Comparison of ENCODE assay signal across 7 mouse cellular contexts in genomic region chr9:20544070-20544821, GRCm38 (mm10). TPM values are rescaled to one million over a fixed set of nuclear protein-coding genes. Genes with fewer than 3 reads are reported as not detected.
DNase-seq lines count a peak whose midpoint lies in the region; ATAC-seq and TF ChIP-seq lines count a peak whose summit lies in the region.

No protein-coding gene starts in this region.

- peak; percentile 97 for DNase-seq in forebrain, embryonic 11.5 days (ENCODE audit: low spot score)
- peak; percentile 95 for DNase-seq in kidney, postnatal 0 days (ENCODE audit: low spot score)
- peak; percentile 87 for DNase-seq in liver
- peak; percentile 93 for DNase-seq in midbrain, postnatal 0 days (ENCODE audit: low spot score)
- DNase-seq in spleen, postnatal 10 days (ENCODE audit: low spot score in 2 of 2), result peak; percentile 53 to 77

- ATAC-seq in forebrain, embryonic 11.5 days (replicated peaks; ENCODE audit: low FRiP score), result peak; percentile 97
- peak; percentile 89 for ATAC-seq in heart, embryonic 14.5 days (ENCODE audit: insufficient number of reproducible peaks, insufficient read depth, low FRiP score, low read depth)
- peak; percentile 97 for ATAC-seq in kidney, postnatal 0 days (replicated peaks; ENCODE audit: low FRiP score, low read depth)
- ATAC-seq in midbrain, postnatal 0 days (ENCODE audit: low FRiP score), result peak; percentile 95

- peak overlapping the region; percentile 78 for H3K4me3 ChIP-seq in brown adipose tissue, adult 24 weeks (ENCODE audit: insufficient read depth, low read depth, low read length)
- peak overlapping the region; percentile 35 for H3K4me3 ChIP-seq in forebrain, embryonic 11.5 days (ENCODE audit: low read depth, low read length)
- H3K4me3 ChIP-seq in heart, embryonic 14.5 days (ENCODE audit: control insufficient read depth in 1 of 2, insufficient read depth in 1 of 2, low read depth in 1 of 2, low read length in 2 of 2), result peak overlapping the region; percentile 46 to 49
- peak overlapping the region; percentile 34 for H3K4me3 ChIP-seq in kidney, postnatal 0 days (replicated peaks; ENCODE audit: low read depth, low read length)
- peak overlapping the region; percentile 30 for H3K4me3 ChIP-seq in midbrain, postnatal 0 days (ENCODE audit: low read depth, low read length)

- peak overlapping the region; percentile 87 for H3K27ac ChIP-seq in brown adipose tissue, adult 24 weeks (replicated peaks; ENCODE audit: low read depth, low read length)
- peak overlapping the region; percentile 87 for H3K27ac ChIP-seq in forebrain, embryonic 11.5 days (ENCODE audit: low read depth, low read length)
- peak overlapping the region; percentile 34 to 88 for H3K27ac ChIP-seq in heart, embryonic 14.5 days (replicated peaks in 1 of 2; ENCODE audit: control insufficient read depth in 1 of 2, insufficient read depth in 1 of 2, low read depth in 2 of 2, low read length in 2 of 2)
- H3K27ac ChIP-seq in kidney, postnatal 0 days, result peak overlapping the region; percentile 79
- H3K27ac ChIP-seq in midbrain, postnatal 0 days (ENCODE audit: low read depth, low read length), result peak overlapping the region; percentile 79

- H3K9me3 ChIP-seq in forebrain, embryonic 11.5 days (ENCODE audit: control insufficient read depth, low read length), result no peaks in the 10 kb centered on the region
- H3K9me3 ChIP-seq in heart, embryonic 14.5 days (ENCODE audit: control insufficient read depth, low read length), result no peaks in the 10 kb centered on the region
- no peaks in the 10 kb centered on the region for H3K9me3 ChIP-seq in kidney, postnatal 0 days (replicated peaks; ENCODE audit: low read length)
- H3K9me3 ChIP-seq in midbrain, postnatal 0 days (ENCODE audit: low read length), result no peaks in the 10 kb centered on the region

- no peaks in the 10 kb centered on the region; the same call in 1 of the 2 replicates for H3K4me1 ChIP-seq in brown adipose tissue, adult 24 weeks (ENCODE audit: control insufficient read depth, insufficient read depth, insufficient read length, low read length)
- peaks cover 3% of the 10 kb centered on the region; the same call in 1 of the 2 replicates for H3K4me1 ChIP-seq in forebrain, embryonic 11.5 days (replicated peaks; ENCODE audit: control insufficient read depth, insufficient read depth, low read length)
- 0 out of 4 replicates have a peak, but pooled peaks cover 0 to 5% of the 10 kb centered on the region in 2 experiments for H3K4me1 ChIP-seq in heart, embryonic 14.5 days (ENCODE audit: control insufficient read depth in 2 of 2, insufficient read depth in 2 of 2, low read length in 2 of 2)
- H3K4me1 ChIP-seq in kidney, postnatal 0 days (replicated peaks; ENCODE audit: insufficient read depth, low read length), result 0 out of 2 replicates have a peak, but pooled peaks cover 3% of the 10 kb centered on the region
- no peaks in the 10 kb centered on the region for H3K4me1 ChIP-seq in midbrain, postnatal 0 days (ENCODE audit: insufficient read depth, low read length)

- H3K36me3 ChIP-seq in forebrain, embryonic 11.5 days (ENCODE audit: control insufficient read depth, insufficient read depth, low read length), result no peaks in the 10 kb centered on the region
- H3K36me3 ChIP-seq in heart, embryonic 14.5 days (ENCODE audit: control insufficient read depth, insufficient read depth, low read length), result no peaks in the 10 kb centered on the region
- H3K36me3 ChIP-seq in kidney, postnatal 0 days (ENCODE audit: insufficient read depth, low read length), result no peaks in the 10 kb centered on the region
- no peaks in the 10 kb centered on the region for H3K36me3 ChIP-seq in midbrain, postnatal 0 days (ENCODE audit: insufficient read depth, low read length)

- peak overlapping the region; percentile 71 for H3K9ac ChIP-seq in forebrain, embryonic 11.5 days (ENCODE audit: low read length)
- H3K9ac ChIP-seq in heart, embryonic 14.5 days (ENCODE audit: low read length), result peak overlapping the region; percentile 75
- peak overlapping the region; percentile 50 for H3K9ac ChIP-seq in kidney, postnatal 0 days (ENCODE audit: low read depth, low read length)
- peak overlapping the region; percentile 66 for H3K9ac ChIP-seq in midbrain, postnatal 0 days (replicated peaks; ENCODE audit: low read length, poor library complexity, severe bottlenecking)

- under 1% methylated on average over 43 of the region's 43 CpGs for WGBS in forebrain, embryonic 11.5 days
- WGBS in heart, embryonic 14.5 days, result 2% methylated on average over 43 of the region's 43 CpGs
- WGBS in kidney, postnatal 0 days, result 2% methylated on average over 43 of the region's 43 CpGs
- 1% methylated on average over 43 of the region's 43 CpGs for WGBS in midbrain, postnatal 0 days

- no peaks in the 10 kb centered on the region for H3K27me3 ChIP-seq in forebrain, embryonic 11.5 days (ENCODE audit: control insufficient read depth, insufficient read depth, low read length)
- no peaks in the 10 kb centered on the region for H3K27me3 ChIP-seq in heart, embryonic 14.5 days (ENCODE audit: control insufficient read depth, insufficient read depth, low read length)
- no peaks in the 10 kb centered on the region for H3K27me3 ChIP-seq in kidney, postnatal 0 days (ENCODE audit: insufficient read depth, low read length)
- H3K27me3 ChIP-seq in midbrain, postnatal 0 days (ENCODE audit: insufficient read depth, low read length), result no peaks in the 10 kb centered on the region

- peak overlapping the region; percentile 76 for H3K4me2 ChIP-seq in forebrain, embryonic 11.5 days (ENCODE audit: low read depth, low read length, severe bottlenecking)
- H3K4me2 ChIP-seq in heart, embryonic 14.5 days (ENCODE audit: low read length), result peak overlapping the region; percentile 92
- H3K4me2 ChIP-seq in kidney, postnatal 0 days (ENCODE audit: low read length), result peak overlapping the region; percentile 61
- H3K4me2 ChIP-seq in midbrain, postnatal 0 days (ENCODE audit: low read depth, low read length, poor library complexity, severe bottlenecking), result peak overlapping the region; percentile 42

- peak; percentile 10; the same call in 1 of the 2 replicates for TF ChIP-seq CTCF in kidney, postnatal 0 days (IDR thresholded peaks at IDR 0.05; ENCODE audit: low read depth)
- peak; percentile 42 for TF ChIP-seq CTCF in midbrain, postnatal 0 days (IDR thresholded peaks at IDR 0.05)

RNA-seq across cellular contexts. Expression of gene Zfp266, which starts 23.0 kb away (rescaled TPM):
- 11.8 and 14.7 TPM in 2 replicates for polyA plus RNA-seq in brown adipose tissue, adult 24 weeks (2012; ENCODE audit: insufficient read depth, insufficient read length, missing spikeins)
- polyA plus RNA-seq in forebrain, embryonic 11.5 days (2014; fragmentation: Nextera tagmentation; extraction: Ambion mirVana), result 142 and 161 TPM in 2 replicates
- 43.5 and 48.8 TPM in 2 replicates for polyA plus RNA-seq in heart, embryonic 14.5 days (2014; fragmentation: Nextera tagmentation; extraction: Ambion mirVana)
- polyA plus RNA-seq in kidney, postnatal 0 days (2015; fragmentation: Nextera tagmentation; extraction: Ambion mirVana), result 58.0 and 63.0 TPM in 2 replicates
- total RNA-seq in midbrain, postnatal 0 days (2014; rRNA removed), result 96.3 and 124 TPM in 2 replicates
- 48.5 and 54.8 TPM in 2 replicates for polyA plus RNA-seq in midbrain, postnatal 0 days (2015; fragmentation: Nextera tagmentation; extraction: Ambion mirVana)

RNA-seq across cellular contexts. Expression of gene Zfp846, which starts 36.8 kb away (rescaled TPM):
- 3.8 and 5.0 TPM in 2 replicates for polyA plus RNA-seq in brown adipose tissue, adult 24 weeks (2012; ENCODE audit: insufficient read depth, insufficient read length, missing spikeins)
- polyA plus RNA-seq in forebrain, embryonic 11.5 days (2014; fragmentation: Nextera tagmentation; extraction: Ambion mirVana), result 22.2 and 24.4 TPM in 2 replicates
- 11.0 and 11.8 TPM in 2 replicates for polyA plus RNA-seq in heart, embryonic 14.5 days (2014; fragmentation: Nextera tagmentation; extraction: Ambion mirVana)
- 10.0 and 12.3 TPM in 2 replicates for polyA plus RNA-seq in kidney, postnatal 0 days (2015; fragmentation: Nextera tagmentation; extraction: Ambion mirVana)
- 21.3 and 27.1 TPM in 2 replicates for total RNA-seq in midbrain, postnatal 0 days (2014; rRNA removed)
- 44.2 and 47.5 TPM in 2 replicates for polyA plus RNA-seq in midbrain, postnatal 0 days (2015; fragmentation: Nextera tagmentation; extraction: Ambion mirVana)

RNA-seq across cellular contexts. Expression of gene Zfp426, which starts 51.7 kb away (rescaled TPM):
- polyA plus RNA-seq in brown adipose tissue, adult 24 weeks (2012; ENCODE audit: insufficient read depth, insufficient read length, missing spikeins), result 8.0 and 8.5 TPM in 2 replicates
- 29.1 and 35.4 TPM in 2 replicates for polyA plus RNA-seq in forebrain, embryonic 11.5 days (2014; fragmentation: Nextera tagmentation; extraction: Ambion mirVana)
- 13.4 and 15.7 TPM in 2 replicates for polyA plus RNA-seq in heart, embryonic 14.5 days (2014; fragmentation: Nextera tagmentation; extraction: Ambion mirVana)
- polyA plus RNA-seq in kidney, postnatal 0 days (2015; fragmentation: Nextera tagmentation; extraction: Ambion mirVana), result 18.2 and 19.3 TPM in 2 replicates
- total RNA-seq in midbrain, postnatal 0 days (2014; rRNA removed), result 33.5 and 62.2 TPM in 2 replicates
- polyA plus RNA-seq in midbrain, postnatal 0 days (2015; fragmentation: Nextera tagmentation; extraction: Ambion mirVana), result 20.8 and 23.4 TPM in 2 replicates

Comparison
In these comparisons a context has a peak if more than half of its experiments do, and no peak if none do; other contexts are left out.
1. Peak in every context shown above with its lines: DNase-seq, ATAC-seq, H3K4me3 ChIP-seq and H3K27ac ChIP-seq.
2. H3K4me2 ChIP-seq: peak in every context shown above with its lines; median percentile 92 in heart, embryonic 14.5 days; 76 in forebrain, embryonic 11.5 days; 61 in kidney, postnatal 0 days; 42 in midbrain, postnatal 0 days.